Mouse (Mus musculus) midbrain, embryonic 12.5 days (tissue): ENCODE results near the gene Pcp4. TPM values are rescaled to one million over a fixed set of nuclear protein-coding genes. Genes with fewer than 3 reads are reported as not detected.

Experiments
- polyA plus RNA-seq: library from polyadenylated mRNA; unstranded; fragments of >200 nt; fragmentation: Nextera tagmentation; extraction: Ambion mirVana; gene quantifications from 2 replicates; pipeline ENCODE4 v1.2.1, GENCODE M21; 2016

Pcp4 gene
- polyA plus RNA-seq, 1 experiment from 2014 or later: 12.9 TPM

Other genes with a start within 250 kb of the Pcp4 start
- gene B3galt5, start 231.8 kb upstream of the Pcp4 start, polyA plus RNA-seq: 1.0 and 1.4 TPM in 2 replicates
- gene Itgb2l, start 24.0 kb upstream of the Pcp4 start, polyA plus RNA-seq: not detected in 2 replicates